Mouse (Mus musculus) midbrain, embryonic 11.5 days (tissue): Measurements from ENCODE around the gene Crocc2. TPM values are rescaled to one million over a fixed set of nuclear protein-coding genes. Genes with fewer than 3 reads are reported as not detected.
A peak's percentile ranks its signal among the peaks of the same experiment; 100 is the strongest.

ENCODE experiments used
- ATAC-seq: fragments of 200-750 bp; cut with Nextera tagmentation; 2 replicates; pipeline ENCODE4 v1.8.0; 2017; ENCODE audit warnings: moderate TSS enrichment, moderate library complexity; ENCODE audit not compliant: low FRiP score
- DNase-seq: peaks from one replicate; pipeline ENCODE4 v3.0.0; 2015; ENCODE audit warnings: low spot score; ENCODE audit errors: missing footprints
- H3K27ac ChIP-seq: fragments of 300-500 bp; sonication (generic); 2 replicates; pipeline ENCODE4 v1.5.1; 2014; ENCODE audit warnings: low read depth, low read length
- H3K27me3 ChIP-seq: fragments of 300-500 bp; sonication (generic); 2 replicates; pipeline ENCODE4 v1.6.1; 2014; ENCODE audit warnings: mild to moderate bottlenecking, low read length, moderate library complexity, mixed read lengths; ENCODE audit not compliant: control insufficient read depth, insufficient read depth
- H3K36me3 ChIP-seq: fragments of 300-500 bp; sonication (generic); 2 replicates; pipeline ENCODE4 v1.6.1; 2014; ENCODE audit warnings: mild to moderate bottlenecking, low read length, moderate library complexity, mixed read lengths; ENCODE audit not compliant: control insufficient read depth, insufficient read depth
- H3K4me1 ChIP-seq: fragments of 300-500 bp; sonication (generic); 2 replicates; pipeline ENCODE4 v1.6.1; 2014; ENCODE audit warnings: low read length; ENCODE audit not compliant: control insufficient read depth, insufficient read depth
- H3K4me2 ChIP-seq: fragments of 300-500 bp; sonication (generic); 2 replicates; pipeline ENCODE4 v1.6.1; 2014; ENCODE audit warnings: mild to moderate bottlenecking, moderate library complexity
- H3K4me3 ChIP-seq: fragments of 300-500 bp; sonication (generic); 2 replicates; pipeline ENCODE4 v1.5.1; 2014; ENCODE audit warnings: low read depth, low read length
- H3K9ac ChIP-seq: fragments of 300-500 bp; sonication (generic); 2 replicates; pipeline ENCODE4 v1.6.1; 2014; ENCODE audit warnings: low read length
- H3K9me3 ChIP-seq: fragments of 300-500 bp; sonication (generic); 2 replicates; pipeline ENCODE4 v1.6.1; 2016; ENCODE audit warnings: low read length; ENCODE audit not compliant: control insufficient read depth
- WGBS: fragments of 180-500 bp; shearing (Covaris S2); extraction: QIAGEN DNeasy Blood & Tissue Kit; methylation state at CpG from one replicate; pipeline ENCODE4 v1.1.7; 2014; 5-methylcytosine and 5-hydroxymethylcytosine counted together
- polyA plus RNA-seq: library from polyadenylated mRNA; unstranded; fragments of >200 nt; fragmentation: Nextera tagmentation; extraction: Ambion mirVana; gene quantifications from 2 replicates; pipeline ENCODE4 v1.2.1, GENCODE M21; 2014

The Crocc2 gene
- polyA plus RNA-seq, 1 experiment from 2014 or later: 0.11 TPM

DNA sequence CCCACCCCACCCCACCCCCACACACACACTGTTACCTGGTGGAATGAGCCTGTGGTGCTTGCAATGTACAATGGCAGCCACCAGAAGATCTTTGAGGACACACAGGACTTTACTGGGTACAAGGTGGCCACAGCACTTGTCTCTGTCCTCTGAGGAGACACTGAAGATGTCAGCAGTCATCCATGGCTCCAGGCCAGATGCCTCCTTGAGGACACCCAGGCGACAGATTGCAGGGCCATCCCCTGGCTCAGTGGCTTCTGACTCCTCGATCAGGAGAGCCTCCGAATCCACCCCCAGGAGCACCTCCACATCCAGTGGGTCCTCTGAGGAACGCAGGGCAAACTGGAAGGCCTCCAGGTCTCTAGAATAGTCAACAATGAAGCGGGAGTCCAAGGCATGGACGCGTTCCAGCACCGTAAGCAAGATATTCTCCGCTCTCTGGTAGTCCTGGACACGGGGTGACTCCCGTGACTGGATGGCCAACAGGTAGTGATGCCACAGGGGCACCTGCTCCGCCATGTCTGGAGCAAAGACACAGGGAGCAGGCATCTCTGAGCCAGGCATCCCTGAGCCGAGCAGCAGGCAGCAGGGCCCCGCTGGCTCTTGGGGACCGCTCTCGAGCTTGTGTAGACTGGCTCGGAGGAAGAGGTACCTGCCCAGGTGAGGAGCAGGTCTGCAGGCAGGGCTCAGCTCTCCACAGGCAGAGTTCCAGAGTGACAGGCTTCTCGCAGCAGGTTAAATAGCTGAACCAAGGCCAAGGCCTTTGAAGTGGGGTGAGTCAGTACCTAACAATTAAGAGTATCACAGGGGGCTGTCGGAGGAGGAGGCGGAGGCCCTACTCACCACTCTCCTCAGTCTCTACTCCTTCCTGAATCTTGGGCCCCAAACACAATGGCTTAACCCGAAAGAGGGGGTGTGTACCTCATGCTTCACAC is 8.7 kb upstream of the Crocc2 start:
- no peak overlapping the region for H3K27ac ChIP-seq
- 86% methylated on average over 21 of the region's 21 CpGs for WGBS
- ATAC-seq: no peak

DNA sequence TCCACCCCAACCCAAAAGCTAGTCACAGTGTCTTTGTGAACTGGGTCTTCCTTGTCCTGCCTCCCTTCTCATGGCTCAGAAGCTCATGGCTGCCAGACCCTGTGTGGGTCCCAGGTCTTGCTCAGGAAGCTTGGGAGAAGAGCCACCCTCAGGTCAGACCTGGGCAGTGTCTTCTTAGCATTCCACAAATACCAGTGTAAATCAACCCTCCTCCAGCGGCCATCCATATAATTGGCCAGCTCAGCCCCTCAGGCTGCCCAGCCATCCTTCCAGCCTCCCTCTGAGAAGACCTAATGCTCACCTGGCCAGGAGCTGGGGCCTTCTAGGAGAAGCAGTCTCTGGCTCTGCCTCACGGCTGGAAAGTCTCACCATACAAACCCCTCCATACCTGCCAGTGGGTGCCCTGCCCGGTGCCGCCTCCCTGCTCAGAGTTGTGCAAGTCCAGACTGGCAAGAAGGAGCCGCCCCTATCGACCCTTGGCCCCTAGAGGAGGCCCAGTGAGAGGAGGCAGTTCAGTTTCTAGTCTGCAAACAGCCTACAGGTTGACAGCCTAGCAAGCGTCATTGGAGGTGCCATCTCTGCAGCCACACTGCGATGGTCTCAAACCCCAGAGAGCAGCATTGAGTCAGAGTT is 7.9 kb upstream of the Crocc2 start, which contains the start of gene 2310007B03Rik:
2310007B03Rik (minus strand) TSS at position 448 of the 633 bp plus-strand sequence.
- H3K9me3 ChIP-seq: no peaks in the 10 kb centered on the region
- H3K4me3 ChIP-seq: no peak within 1 kb of the TSS
- no peak within 1 kb of the TSS for H3K9ac ChIP-seq
- 80% methylated on average over 8 of the region's 8 CpGs for WGBS
- H3K4me1 ChIP-seq: no peaks in the 10 kb centered on the region
- no peaks in the 10 kb centered on the region for H3K36me3 ChIP-seq
- no peak within 1 kb of the TSS for H3K4me2 ChIP-seq
- DNase-seq (peak; percentile 74), ATAC-seq (no peak)
- H3K27ac ChIP-seq: no peak within 1 kb of the TSS
- no peaks in the 10 kb centered on the region for H3K27me3 ChIP-seq

More for the DNA sequence above, 8.7 kb upstream of the Crocc2 start:
- Histone ChIP-seq H3K4me1 (no peaks in the 10 kb centered on the region), H3K36me3 (no peaks in the 10 kb centered on the region), H3K27me3 (no peaks in the 10 kb centered on the region), H3K4me3 (no peak overlapping the region), H3K9ac (no peak overlapping the region), H3K4me2 (no peak overlapping the region), H3K9me3 (no peaks in the 10 kb centered on the region)
- DNase-seq: peak; percentile 72

DNA sequence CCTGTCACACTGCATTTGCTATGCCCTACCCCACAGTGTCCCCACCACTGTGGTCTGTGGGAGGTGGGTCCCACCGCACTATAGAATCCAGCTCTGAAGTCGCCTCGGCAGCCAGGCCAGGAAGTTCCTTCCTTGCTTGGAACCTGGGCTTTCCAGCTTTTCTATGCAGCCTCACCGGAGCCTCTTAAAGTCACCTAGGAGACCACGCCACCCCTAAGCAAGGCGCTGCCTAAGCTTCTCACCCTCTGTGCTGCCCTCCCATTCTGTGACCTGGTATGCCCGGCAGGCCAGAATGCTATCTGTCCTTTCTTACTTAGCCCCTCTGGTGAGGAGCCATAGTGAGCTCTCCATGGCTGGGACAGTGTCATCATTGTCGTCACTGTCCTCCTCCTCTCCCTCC is 7.2 kb upstream of the Crocc2 start:
- H3K4me2 ChIP-seq: no peak overlapping the region
- WGBS: 78% methylated on average over 8 of the region's 8 CpGs
- no peaks in the 10 kb centered on the region for H3K36me3 ChIP-seq
- H3K27ac ChIP-seq: no peak overlapping the region
- no peaks in the 10 kb centered on the region for H3K4me1 ChIP-seq
- H3K27me3 ChIP-seq: no peaks in the 10 kb centered on the region
- ATAC-seq (no peak), DNase-seq (no peak)
- H3K9me3 ChIP-seq: no peaks in the 10 kb centered on the region
- no peak overlapping the region for H3K4me3 ChIP-seq
- no peak overlapping the region for H3K9ac ChIP-seq

DNA sequence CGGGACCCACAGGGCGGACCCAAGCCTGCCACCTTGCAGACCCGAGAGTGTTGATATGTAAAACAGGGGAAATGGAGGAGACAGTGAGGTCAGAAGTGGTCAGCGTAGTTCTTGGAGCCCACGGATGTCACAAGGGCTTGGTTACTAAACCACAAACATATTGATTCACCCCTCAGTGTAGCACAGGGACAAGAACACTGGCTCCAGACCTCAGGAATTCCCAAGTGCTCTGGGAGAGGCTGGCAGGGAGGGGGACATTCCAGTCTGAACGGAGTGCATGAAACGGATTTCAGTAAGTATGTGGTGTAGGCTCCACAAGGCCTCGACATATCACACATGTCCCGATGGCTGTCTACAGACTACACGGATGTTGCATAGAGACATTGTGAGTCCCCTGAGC is 6.6 kb upstream of the Crocc2 start:
- DNase-seq (no peak), ATAC-seq (no peak)
- Histone ChIP-seq H3K36me3 (no peaks in the 10 kb centered on the region), H3K9me3 (no peaks in the 10 kb centered on the region), H3K27ac (no peak overlapping the region), H3K27me3 (no peaks in the 10 kb centered on the region), H3K4me2 (no peak overlapping the region), H3K9ac (no peak overlapping the region), H3K4me3 (no peak overlapping the region), H3K4me1 (no peaks in the 10 kb centered on the region)
- WGBS: 86% methylated on average over 10 of the region's 10 CpGs

DNA sequence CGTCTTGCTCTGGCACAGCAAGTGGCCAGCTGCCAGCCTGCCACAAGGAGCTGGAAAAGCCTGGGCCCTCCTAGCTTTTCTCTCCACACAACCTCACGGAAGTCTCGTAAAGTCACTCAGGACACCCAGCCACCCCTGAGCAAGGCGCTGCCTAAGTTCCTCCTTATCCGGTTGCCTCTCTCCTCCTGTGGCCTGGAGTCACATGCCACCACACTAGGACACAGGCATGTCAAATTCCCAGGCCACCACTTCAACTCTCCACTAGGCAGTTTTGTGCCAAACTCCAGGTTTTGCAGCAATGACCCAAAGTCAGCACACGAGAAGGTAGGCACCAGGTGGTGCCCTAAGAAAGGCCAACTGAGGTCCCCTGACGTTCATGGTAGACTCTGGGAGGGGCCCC is 5.9 kb upstream of the Crocc2 start:
- ATAC-seq (no peak), DNase-seq (no peak)
- Histone ChIP-seq H3K4me1 (no peaks in the 10 kb centered on the region), H3K9me3 (no peaks in the 10 kb centered on the region), H3K27me3 (no peaks in the 10 kb centered on the region), H3K4me3 (no peak overlapping the region), H3K27ac (no peak overlapping the region), H3K36me3 (no peaks in the 10 kb centered on the region), H3K4me2 (no peak overlapping the region), H3K9ac (no peak overlapping the region)
- WGBS: 87% methylated on average over 7 of the region's 7 CpGs

DNA sequence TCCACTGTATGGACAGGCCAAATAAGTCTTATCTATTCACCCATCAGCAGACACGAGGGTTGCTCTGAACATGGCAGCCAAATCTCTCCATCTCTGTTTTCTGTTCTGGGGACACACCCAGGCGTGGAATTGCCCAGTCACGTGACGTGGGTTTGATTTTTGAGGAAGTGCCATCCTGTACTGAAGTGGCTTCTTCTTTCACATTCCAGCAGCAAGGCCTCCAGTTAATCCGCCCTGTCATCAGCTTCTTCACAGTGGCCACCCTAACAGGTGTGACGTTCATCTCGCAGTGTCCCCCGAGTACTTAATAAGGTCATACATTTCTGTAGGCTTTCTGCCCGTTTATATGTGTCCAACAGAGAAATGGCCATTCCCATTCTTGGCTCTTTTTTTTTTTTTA is 3.1 kb upstream of the Crocc2 start:
- 88% methylated on average over 9 of the region's 9 CpGs for WGBS

DNA sequence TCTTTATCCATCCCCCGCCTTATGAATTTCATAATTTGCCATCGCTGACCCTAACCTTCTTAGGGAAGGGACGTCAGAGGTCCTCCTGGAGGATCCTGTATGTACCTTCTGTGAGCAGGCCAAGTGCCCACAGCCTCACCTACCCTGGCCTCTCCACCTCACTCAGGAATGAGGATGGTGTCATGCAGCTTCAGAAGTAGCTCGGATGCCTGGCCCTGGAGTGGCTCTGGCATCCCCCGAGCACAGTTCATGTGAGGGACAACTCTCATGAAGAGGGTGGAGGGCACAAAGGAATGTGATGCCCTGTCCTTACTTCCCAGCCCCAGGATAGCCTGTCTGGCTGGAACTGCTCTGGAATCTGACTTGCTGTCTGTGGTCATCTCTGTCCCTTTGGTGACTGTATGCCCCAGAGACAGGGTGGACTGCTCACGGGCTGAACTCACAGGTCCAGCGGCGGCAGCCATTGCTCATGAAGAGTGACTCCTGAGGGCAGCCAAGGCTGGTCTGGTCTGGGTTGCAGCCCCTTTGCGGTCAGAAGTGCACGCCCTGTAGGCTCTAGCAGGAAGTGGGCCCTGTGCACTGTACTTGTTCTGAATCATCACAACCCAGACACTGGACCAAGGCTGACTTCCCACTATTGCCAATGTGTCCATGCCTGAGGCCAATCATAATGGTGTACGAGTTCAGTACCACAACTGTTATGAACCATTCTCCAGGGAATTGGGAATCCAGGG is 2.0 kb upstream of the Crocc2 start:
- 91% methylated on average over 11 of the region's 11 CpGs for WGBS
- Histone ChIP-seq H3K9me3 (no peaks in the 10 kb centered on the region), H3K27me3 (no peaks in the 10 kb centered on the region), H3K9ac (no peak overlapping the region), H3K36me3 (no peaks in the 10 kb centered on the region), H3K4me3 (no peak overlapping the region), H3K4me2 (no peak overlapping the region), H3K4me1 (peaks cover 6% of the 10 kb centered on the region; the same call in 1 of the 2 replicates), H3K27ac (no peak overlapping the region)
- DNase-seq (no peak), ATAC-seq (no peak)

More for the DNA sequence above, 3.1 kb upstream of the Crocc2 start:
- Histone ChIP-seq H3K9ac (no peak overlapping the region), H3K36me3 (no peaks in the 10 kb centered on the region), H3K4me2 (no peak overlapping the region), H3K27ac (no peak overlapping the region), H3K4me3 (no peak overlapping the region), H3K9me3 (no peaks in the 10 kb centered on the region), H3K27me3 (no peaks in the 10 kb centered on the region), H3K4me1 (peaks cover 6% of the 10 kb centered on the region; the same call in 1 of the 2 replicates)
- ATAC-seq (no peak), DNase-seq (no peak)

DNA sequence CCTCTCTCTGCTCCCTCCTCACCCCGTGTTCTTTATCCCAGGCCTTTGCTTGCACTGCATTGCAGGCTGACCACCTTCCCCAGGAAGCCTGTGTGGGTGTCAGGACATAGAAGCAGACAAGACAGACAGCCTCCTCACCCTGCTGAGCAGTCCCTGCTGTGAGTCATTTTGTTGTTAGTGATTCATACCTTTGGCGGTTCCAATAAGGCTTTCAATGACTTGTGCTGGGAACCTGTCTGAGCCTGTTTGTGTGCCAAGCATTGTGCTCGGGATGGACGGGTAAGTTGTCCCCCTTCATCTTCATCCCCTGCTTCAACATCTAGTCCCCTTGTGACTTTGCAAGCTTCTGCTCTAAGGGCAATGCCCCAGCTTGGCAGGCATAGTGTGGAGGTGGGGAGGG is 5.1 kb downstream of the Crocc2 start:
- DNase-seq (no peak), ATAC-seq (no peak)
- 73% methylated on average over 4 of the region's 4 CpGs for WGBS
- Histone ChIP-seq H3K27ac (no peak overlapping the region), H3K36me3 (no peaks in the 10 kb centered on the region), H3K4me2 (no peak overlapping the region), H3K9ac (no peak overlapping the region), H3K4me3 (no peak overlapping the region), H3K4me1 (peaks cover 14% of the 10 kb centered on the region), H3K27me3 (no peaks in the 10 kb centered on the region), H3K9me3 (no peaks in the 10 kb centered on the region)
